Mouse (Mus musculus) kidney, adult 2 months (tissue): Measurements from ENCODE around the gene Gm10153.

Source experiments
- CTCF ChIP-seq: fragments of 200-500 bp; conservative IDR thresholded peaks from 2 replicates; pipeline ENCODE4 v1.5.1; 2011; ENCODE audit warnings: low read depth, mild to moderate bottlenecking, control low read depth, low read length, moderate library complexity, mixed read lengths; ENCODE audit not compliant: insufficient read depth, insufficient read length
- POLR2A ChIP-seq: fragments of 200-500 bp; IDR thresholded peaks from one replicate; pipeline ENCODE4 v1.6.1; 2011; ENCODE audit warnings: low read depth, low read length, control low read depth

DNA sequence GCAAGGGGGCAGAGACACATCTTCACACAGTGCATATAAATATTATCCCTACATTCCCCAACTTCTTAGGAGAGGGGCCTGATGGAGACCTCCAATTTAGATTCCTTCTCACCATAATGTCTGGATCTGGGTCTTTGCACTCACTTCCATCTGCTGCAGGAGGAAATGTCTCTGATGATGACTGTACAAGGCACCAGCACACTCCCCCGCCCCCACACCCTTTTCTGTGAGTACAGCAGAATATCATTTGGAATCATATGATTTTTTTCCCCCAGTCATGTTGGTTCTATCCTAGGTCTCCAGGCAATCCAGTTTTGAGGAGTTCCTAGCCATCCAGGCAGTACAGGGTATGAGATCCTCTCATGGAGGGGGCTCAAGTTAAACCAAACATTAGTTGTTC lies 11.5 kb downstream of the Gm10153 start:
- TF ChIP-seq CTCF (no peak), POLR2A (no peak)
